Mouse (Mus musculus) heart, adult 11 months (tissue): ENCODE measurements at regions not wholly inside any gene's neighbourhood (a gene's known extent, or its start where the extent isn't known, plus 50 kb on each side); places are given as distances from the start of the nearest gene placed in this dataset.

Experiments used
- DNase-seq: peaks from one replicate; pipeline ENCODE4 v3.0.0; 2022

GRCm38 (mm10) chr2:115338178-115338577 lies 243.3 kb upstream of the BC052040 start:
- no peak for DNase-seq

DNA sequence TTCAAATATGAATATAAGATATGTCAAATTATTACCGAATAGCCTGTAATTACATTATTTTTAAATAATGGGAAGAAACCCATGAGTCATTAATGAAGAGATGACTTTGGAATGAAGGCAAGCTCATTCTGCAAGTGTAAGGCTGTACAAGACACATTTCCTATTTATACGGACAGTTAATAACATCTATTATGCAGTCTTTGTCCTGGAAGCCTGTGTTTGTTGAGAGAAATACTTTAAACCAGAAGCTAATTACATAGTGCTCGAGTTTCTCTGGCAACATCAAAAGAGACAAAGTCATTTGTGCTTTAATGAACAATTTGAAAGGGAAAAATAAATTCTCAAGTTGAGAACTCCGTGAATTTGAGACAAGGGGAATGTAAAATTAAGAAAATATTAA lies 242.5 kb upstream of the BC052040 start:
- no peak for DNase-seq

- no peak for DNase-seq
Observed at GRCm38 (mm10) chr2:115342360-115342759, 239.2 kb upstream of the BC052040 start.

DNA sequence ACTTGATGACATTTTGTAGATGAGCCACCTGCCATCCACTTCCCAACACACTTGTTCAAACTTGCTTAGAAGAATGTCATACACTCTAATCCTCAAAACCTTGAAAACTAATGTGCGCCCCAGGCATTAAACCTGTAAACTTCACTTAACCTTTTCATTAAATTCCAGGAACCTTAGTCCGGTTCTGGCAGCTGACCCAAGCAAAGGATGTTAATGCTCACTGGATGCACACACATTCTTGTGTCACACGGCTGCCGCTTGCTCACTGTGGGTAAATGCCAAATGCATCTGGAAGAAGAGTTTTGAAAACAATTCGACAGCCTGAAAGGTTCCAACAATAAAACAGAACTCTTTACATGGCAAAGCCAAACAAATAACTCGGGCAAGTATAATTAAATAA lies 235.0 kb upstream of the BC052040 start:
- DNase-seq, result no peak

DNA sequence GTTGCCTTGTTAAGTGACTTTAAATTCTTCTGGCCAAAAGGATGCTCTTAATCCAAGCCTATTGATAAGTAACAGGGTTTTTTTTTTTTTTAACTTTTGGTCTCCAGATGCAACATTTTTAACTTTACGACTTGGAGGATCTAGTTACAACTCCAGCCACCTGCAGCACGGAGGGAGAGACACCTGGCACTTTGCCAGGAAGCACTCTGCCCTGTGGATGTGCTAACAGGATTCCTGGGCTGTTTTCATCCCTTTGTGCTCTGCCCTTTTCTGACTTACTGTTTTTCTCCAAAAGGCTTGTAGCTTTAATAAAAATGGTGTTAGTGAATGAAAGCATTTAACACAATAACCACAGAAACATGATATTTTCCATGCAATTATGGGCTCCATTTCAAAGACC lies 233.3 kb upstream of the BC052040 start:
- DNase-seq, result no peak

- DNase-seq, result no peak
Observed at GRCm38 (mm10) chr2:115371072-115371471, 210.4 kb upstream of the BC052040 start.

DNA sequence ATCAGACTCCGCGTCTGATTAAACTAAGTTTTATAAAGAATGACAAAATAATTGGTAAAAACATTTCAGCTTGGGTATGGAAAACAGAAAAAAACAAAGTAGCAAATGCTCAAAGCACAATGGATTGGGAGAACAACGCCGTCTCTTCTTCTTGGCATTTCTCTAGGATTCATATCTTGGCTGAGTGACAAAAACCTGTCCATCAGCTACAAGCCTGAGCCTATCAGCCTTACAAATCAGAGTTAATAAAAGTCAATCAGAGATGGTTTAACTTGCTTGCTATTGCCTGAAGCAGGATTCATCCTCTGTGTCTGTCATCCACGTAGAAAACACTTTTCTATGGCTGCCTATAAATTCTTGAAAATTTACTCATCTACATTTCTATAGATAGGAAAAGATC lies 206.2 kb upstream of the BC052040 start:
- DNase-seq, result no peak

DNA sequence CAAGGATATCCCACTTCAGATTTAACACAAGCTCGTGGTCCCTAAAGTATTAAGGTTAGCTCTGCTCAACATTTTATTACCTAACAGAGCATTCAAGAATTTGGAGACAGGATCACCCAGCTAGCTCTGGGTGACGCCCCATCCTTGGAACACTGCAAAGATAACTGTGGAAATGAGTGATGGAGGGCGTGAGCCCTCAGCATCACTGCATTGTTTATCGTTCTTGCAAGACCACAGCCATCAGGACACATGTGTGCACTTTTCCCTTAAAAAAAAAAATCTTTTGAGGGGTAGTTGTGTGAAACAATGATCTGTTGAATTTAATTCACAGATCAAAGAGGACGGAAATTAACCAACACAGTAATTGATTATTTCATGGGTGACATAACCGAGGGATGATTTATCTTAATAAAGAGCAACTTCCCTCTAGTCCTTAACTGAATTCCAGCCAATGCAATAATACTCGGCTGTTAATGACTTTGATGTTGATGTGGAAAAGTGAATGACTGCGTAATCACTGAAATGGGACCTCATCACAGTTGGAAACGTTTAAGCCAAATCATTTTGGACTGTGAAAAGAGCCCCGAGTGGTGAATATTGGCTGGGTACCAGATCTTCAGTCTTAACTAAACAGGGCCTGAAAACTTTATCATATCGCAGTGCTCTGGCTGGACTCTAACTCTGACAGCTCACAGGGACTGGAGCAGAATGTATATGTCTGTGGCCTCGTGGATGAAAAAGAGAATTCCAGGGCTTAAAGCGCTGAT lies 196.9 kb upstream of the BC052040 start:
- DNase-seq, result no peak

DNA sequence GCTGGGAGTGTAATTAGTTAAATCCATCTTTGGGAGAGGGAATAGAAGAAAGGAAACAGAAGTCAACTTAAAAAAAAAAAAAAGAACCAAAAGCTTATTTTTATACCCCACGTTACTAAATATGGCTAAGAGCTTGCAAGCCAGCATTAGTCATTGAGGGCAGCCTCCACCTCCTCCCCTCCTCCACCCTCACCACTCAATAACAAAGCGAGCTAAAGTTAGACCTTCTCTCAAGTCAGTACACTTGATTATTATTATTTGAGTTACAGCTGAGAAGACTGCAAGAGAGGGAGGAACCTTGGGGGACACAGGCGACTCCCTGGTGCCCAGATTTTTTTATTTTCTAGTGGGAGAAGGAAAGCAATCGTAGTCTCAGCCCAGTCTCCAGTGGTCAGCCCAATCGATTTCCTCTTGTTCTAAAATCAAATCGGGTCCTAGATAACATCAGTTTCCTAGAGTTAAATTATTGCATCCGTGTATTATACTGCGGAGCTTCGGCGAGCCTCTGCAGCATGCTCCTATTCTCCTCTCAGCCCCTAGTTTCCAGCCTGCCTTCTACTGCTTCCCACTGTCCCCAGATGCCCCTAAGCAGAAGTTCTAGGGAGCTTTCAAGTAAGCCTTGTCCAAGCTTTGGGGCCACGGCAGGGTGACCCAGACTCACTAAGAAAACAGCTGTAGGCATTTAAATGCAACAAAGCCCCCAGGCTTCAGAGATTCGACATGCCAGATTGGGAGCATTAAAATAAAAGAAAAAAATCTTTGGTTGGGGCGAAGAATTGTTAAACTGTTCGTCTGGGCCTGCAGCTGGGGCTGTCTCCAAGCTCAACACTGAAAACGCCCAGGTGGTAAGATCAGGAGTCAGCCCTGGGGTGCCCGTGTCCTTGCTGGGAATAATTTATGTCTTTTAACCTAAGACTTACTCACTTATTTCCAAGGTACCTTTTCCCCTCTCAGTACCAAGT lies 196.0 kb upstream of the BC052040 start:
- DNase-seq, result no peak

GRCm38 (mm10) chr2:115391575-115391974 lies 189.9 kb upstream of the BC052040 start:
- no peak for DNase-seq

- DNase-seq, result no peak
Observed at GRCm38 (mm10) chr2:115392082-115392762, 189.3 kb upstream of the BC052040 start.

GRCm38 (mm10) chr2:115394091-115394490 lies 187.4 kb upstream of the BC052040 start:
- no peak for DNase-seq

DNA sequence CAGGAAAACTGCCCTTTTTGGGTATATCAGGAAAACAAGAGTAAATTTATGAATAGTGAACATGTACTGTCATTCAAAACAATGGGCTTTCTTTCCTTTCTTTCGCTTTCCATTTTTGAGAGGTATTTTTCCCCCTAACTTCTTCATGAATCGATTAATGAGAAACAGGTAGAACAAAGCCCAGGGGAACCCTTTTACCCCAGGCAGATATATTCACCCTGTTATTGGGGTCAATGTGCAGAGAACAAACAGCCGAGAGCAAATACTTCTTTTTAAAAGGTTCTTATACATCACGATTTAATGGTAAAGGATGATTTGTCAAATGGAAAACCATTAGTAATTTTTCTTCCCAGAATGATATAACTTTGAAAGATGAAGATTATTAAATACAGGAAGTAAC lies 183.0 kb upstream of the BC052040 start:
- no peak for DNase-seq

- no peak for DNase-seq
Observed at GRCm38 (mm10) chr2:115399107-115399740, 182.3 kb upstream of the BC052040 start.

DNA sequence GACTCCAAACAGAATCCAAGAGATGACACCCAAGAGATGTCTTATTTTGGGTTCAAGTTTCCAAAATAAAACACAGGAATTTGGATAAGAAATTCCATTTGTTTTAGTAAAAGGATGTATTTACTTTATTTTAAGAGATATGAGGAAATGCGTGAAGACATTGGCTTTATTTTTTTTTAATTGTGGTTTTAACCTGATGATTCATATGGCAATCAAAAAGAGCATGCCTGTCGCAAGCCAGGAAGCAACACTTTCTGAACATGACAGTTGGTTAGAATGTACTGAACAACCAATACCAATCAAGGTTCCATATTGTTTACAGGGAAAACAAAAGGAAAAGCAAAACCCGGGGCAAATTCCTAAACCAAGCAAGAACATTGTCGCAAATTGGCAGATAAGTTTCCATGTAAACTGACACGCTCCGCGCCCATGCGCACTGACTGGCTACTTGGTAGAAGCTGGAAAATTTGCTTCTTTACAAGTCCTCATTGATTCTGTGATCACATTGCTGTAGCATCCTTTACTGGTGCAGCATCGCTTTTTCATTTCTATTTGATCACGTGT lies 181.4 kb upstream of the BC052040 start:
- DNase-seq, result no peak

DNA sequence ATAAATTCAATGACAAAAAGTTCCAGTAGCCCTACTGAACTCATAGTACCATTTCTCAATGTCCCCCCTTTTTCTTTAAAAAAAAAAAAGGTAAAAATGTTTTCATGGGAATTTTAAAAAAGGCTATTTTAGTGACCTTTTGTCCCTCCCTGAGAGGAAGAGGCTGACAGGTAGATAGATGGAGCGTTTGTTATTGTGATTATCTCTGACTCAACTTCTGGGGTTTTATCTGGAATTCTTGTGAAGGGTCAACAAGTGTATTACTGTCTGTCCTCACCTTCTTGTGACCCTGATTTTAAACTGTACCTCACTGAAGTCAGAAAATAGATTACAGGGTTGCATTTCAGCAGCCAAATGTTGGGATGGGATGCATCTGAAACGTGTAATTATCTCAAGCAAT lies 179.3 kb upstream of the BC052040 start:
- no peak for DNase-seq

DNA sequence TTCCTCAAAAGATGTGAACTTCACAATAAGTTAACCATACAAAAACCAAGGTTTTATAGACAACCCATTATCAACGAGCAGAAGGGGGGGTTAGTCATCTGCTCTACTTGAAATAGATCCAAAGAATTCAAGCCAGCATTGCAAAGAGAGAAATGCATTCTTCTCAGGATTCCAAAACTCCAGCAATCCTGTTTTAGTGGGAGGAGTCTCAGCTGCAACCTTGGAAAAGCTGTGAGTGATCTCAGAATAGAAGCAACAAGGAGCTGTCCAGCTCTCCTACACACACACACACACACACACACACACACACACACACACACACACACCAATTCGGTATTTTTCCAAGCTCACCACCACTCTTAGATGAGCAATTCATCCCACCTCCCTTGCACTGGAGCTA lies 149.0 kb upstream of the BC052040 start:
- no peak for DNase-seq

DNA sequence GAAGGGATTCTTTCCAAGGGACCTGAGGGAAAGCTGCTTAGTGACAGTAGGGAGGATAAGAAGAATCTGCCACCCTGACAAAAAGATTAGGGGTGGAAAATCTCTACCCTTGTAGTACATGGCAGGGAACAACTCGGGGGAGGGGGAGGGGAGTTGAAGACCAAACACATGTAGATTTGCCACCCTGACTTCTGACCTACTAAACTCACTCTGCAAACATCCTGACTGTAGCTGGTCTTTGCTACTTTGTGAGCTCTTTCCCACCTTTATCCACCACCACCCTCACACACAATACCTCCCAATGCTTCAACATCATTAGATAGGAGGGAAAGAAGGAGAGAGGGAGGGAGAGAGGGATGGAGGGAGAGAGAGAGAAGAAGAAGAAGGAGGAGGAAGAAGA lies 140.4 kb upstream of the BC052040 start:
- no peak for DNase-seq

DNA sequence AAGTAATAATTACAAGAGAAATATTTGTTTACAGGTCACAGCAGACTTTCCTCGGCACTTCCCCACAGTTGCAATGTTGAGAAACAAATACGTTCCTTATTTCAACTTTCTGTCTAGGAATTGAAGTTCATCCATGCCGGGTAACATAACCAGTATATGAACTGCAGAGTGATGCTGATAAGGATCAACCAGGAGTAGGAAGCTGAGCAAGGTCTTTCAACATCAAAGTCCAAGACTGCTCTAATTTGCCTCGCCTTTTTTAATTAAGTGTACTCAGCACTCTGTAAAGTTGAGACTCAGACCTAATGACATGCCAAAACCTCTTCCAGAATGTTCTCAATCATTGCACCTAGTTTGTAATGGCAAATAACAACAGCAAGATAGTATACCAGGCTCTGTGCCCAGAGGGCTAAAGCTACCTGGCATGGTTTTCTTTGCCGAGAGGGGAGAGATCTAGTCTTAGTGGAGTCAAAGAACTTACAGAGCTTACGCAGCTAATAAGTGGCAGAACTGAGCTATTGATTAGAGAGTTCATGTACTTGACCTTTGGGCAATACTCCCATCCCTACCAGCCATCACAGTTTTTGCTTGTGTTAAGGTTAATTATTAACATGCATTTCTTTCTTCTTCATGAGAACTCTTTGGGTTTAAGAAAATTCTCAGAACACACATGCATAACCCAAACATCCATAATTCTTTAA lies 131.6 kb upstream of the BC052040 start:
- DNase-seq, result no peak

DNA sequence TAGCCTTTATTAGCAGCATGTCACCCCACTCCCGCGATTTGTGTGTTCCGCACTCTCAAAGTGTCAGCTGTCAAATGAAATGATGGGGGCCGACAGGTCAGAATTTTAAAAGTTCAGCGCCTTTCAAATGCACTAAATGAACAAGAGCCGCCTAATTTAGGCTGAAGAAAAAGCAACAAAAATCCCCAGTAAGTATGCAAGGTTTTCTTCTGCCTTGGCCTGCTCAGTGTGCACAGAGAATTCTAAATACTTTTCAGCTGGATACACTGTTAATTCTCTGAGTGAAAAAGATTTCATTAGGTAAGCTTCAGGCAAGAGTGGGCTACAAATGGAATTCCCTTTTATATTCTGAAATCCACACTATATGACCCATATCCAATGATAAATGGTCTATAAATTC lies 125.9 kb upstream of the BC052040 start:
- DNase-seq, result no peak

DNA sequence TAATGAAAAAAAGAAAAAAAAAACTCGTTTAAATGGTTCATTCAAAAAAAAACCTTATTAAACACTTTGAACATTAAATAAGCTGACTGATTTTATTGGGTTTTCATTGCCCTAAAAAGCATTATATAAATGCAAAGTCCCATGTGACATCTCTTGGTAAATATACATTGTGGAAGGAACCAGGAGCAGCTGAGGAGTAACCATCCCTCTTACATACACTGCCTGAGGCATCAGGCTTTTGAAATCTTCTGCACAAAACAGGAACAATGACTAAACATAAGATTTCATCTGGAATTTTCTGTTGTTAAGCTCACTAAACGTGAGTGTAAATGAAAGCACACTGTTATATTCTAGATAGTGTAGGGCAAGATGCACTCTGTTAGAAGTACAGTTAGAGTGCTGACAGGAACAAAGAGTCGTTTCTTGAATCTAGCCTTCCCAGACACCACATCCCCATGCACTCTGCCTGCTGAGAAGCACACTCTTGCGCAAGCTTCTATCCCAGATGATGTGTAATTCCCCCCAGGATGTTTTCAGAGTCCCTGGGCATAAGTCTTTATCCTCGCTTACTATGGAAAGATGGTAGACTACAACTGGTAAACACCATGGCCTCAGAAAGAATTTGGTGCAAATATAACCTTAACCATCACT lies 125.0 kb upstream of the BC052040 start:
- DNase-seq, result no peak
